Mouse (Mus musculus) heart, postnatal 4 days (tissue): ENCODE measurements at regions not wholly inside any gene's neighbourhood (a gene's known extent, or its start where the extent isn't known, plus 50 kb on each side); places are given as distances from the start of the nearest gene placed in this dataset.

Experiments used
- DNase-seq: peaks from one replicate; pipeline ENCODE4 v3.0.0; 2021

GRCm38 (mm10) chr12:12551818-12552217 is 289.9 kb downstream of the Fam49a start:
- DNase-seq, result no peak

GRCm38 (mm10) chr12:12549649-12550048 is 287.7 kb downstream of the Fam49a start:
- no peak for DNase-seq

GRCm38 (mm10) chr12:12548688-12549087 is 286.7 kb downstream of the Fam49a start:
- DNase-seq, result no peak

GRCm38 (mm10) chr12:12547477-12547876 is 285.5 kb downstream of the Fam49a start:
- DNase-seq, result no peak

- no peak for DNase-seq
Observed at GRCm38 (mm10) chr12:12546372-12547031, 284.6 kb downstream of the Fam49a start.

- no peak for DNase-seq
Observed at GRCm38 (mm10) chr12:12541076-12542070, 279.4 kb downstream of the Fam49a start.

- no peak for DNase-seq
Observed at GRCm38 (mm10) chr12:12539291-12539690, 277.4 kb downstream of the Fam49a start.

- no peak for DNase-seq
Observed at GRCm38 (mm10) chr12:12534779-12535178, 272.8 kb downstream of the Fam49a start.

GRCm38 (mm10) chr12:12530796-12531195 is 268.9 kb downstream of the Fam49a start:
- no peak for DNase-seq

- DNase-seq, result no peak
Observed at GRCm38 (mm10) chr12:12529541-12529940, 267.6 kb downstream of the Fam49a start.

GRCm38 (mm10) chr12:12528478-12528981 is 266.6 kb downstream of the Fam49a start:
- DNase-seq, result no peak

- DNase-seq, result peak; percentile 19
Observed at GRCm38 (mm10) chr12:12527766-12528477, 266.0 kb downstream of the Fam49a start.

GRCm38 (mm10) chr12:12527366-12527765 is 265.4 kb downstream of the Fam49a start:
- DNase-seq, result peak; percentile 82

GRCm38 (mm10) chr12:12520311-12520852 is 258.4 kb downstream of the Fam49a start:
- DNase-seq, result no peak

GRCm38 (mm10) chr12:12518490-12519070 is 256.6 kb downstream of the Fam49a start:
- DNase-seq, result no peak

GRCm38 (mm10) chr12:12517020-12517419 is 255.1 kb downstream of the Fam49a start:
- DNase-seq, result no peak

- no peak for DNase-seq
Observed at GRCm38 (mm10) chr12:12510764-12511163, 248.8 kb downstream of the Fam49a start.

- DNase-seq, result peak; percentile 59
Observed at GRCm38 (mm10) chr12:12509164-12509937, 247.4 kb downstream of the Fam49a start.

GRCm38 (mm10) chr12:12508487-12509125 is 246.7 kb downstream of the Fam49a start:
- no peak for DNase-seq

- DNase-seq, result no peak
Observed at GRCm38 (mm10) chr12:12506671-12507070, 244.7 kb downstream of the Fam49a start.

- DNase-seq, result no peak
Observed at GRCm38 (mm10) chr12:12505590-12505989, 243.7 kb downstream of the Fam49a start.
